Mouse (Mus musculus) olfactory bulb, adult 2 months (tissue): ENCODE data around the gene Ctse.

Experiments
- CTCF ChIP-seq: fragments of 200-500 bp; IDR thresholded peaks from 2 replicates; pipeline ENCODE4 v1.5.1; 2012; ENCODE audit warnings: low read depth, mild to moderate bottlenecking, low read length, moderate library complexity; ENCODE audit not compliant: insufficient read depth
- POLR2A ChIP-seq: fragments of 200-500 bp; IDR thresholded peaks from 2 replicates; pipeline ENCODE4 v1.6.1; 2012; ENCODE audit warnings: mild to moderate bottlenecking, low read depth, low read length, moderate library complexity; ENCODE audit not compliant: insufficient read depth

DNA sequence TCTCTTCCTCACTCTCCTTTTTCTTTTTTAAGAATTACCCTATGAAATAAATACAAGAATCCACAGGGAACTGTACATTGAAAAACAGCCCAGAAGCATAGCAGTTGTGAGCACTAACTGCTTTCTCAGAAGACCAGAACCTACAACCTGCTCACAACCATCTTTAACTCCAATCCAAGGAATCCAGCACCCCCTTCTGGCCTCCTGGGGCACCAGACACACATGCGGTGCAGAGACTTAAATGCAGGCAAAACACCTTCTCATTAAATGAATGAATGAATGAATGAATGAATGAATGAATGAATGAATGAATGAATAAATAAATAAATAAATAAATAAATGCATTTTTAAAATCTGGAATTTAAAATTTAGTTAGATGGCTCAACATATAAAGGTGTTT lies 19.5 kb upstream of the Ctse start:
- TF ChIP-seq CTCF (no peak), POLR2A (no peak)
